Mouse (Mus musculus) bone marrow, adult 2 months (tissue): ENCODE measurements around the gene Nkx1-2.

Experiments
- CTCF ChIP-seq: fragments of 200-500 bp; IDR thresholded peaks from 2 replicates; pipeline ENCODE4 v1.5.1; 2011; ENCODE audit warnings: low read length, control low read depth; ENCODE audit not compliant: control insufficient read depth, insufficient read depth
- POLR2A ChIP-seq: fragments of 200-500 bp; IDR thresholded peaks from 2 replicates; pipeline ENCODE4 v1.6.1; 2011; ENCODE audit warnings: low read depth, mild to moderate bottlenecking, control low read depth, low read length, borderline replicate concordance; ENCODE audit not compliant: control insufficient read depth

- TF ChIP-seq POLR2A (no peak), CTCF (no peak)
Observed at GRCm38 (mm10) chr7:132619549-132619948, 20.1 kb upstream of the Nkx1-2 start.
